Comparison of ENCODE assay signal across 8 mouse cellular contexts in genomic region chr5:113132635-113133041, GRCm38 (mm10). TPM values are rescaled to one million over a fixed set of nuclear protein-coding genes. Genes with fewer than 3 reads are reported as not detected.
DNase-seq lines count a peak whose midpoint lies in the region; ATAC-seq and TF ChIP-seq lines count a peak whose summit lies in the region.

No protein-coding gene starts in this region.

- peaks cover 20% of the 10 kb centered on the region for H3K27me3 ChIP-seq in limb, embryonic 12.5 days
- peaks cover 16% of the 10 kb centered on the region for H3K27me3 ChIP-seq in midbrain, embryonic 13.5 days

- no peaks in the 10 kb centered on the region for H3K9me3 ChIP-seq in limb, embryonic 12.5 days
- no peaks in the 10 kb centered on the region for H3K9me3 ChIP-seq in midbrain, embryonic 13.5 days

- H3K36me3 ChIP-seq in limb, embryonic 12.5 days = no peaks in the 10 kb centered on the region
- H3K36me3 ChIP-seq in midbrain, embryonic 13.5 days = no peaks in the 10 kb centered on the region

- no peak overlapping the region for H3K4me3 ChIP-seq in left cerebral cortex, adult 2 months
- H3K4me3 ChIP-seq in limb, embryonic 12.5 days (replicated peaks) = no peak overlapping the region
- no peak overlapping the region for H3K4me3 ChIP-seq in midbrain, embryonic 13.5 days (replicated peaks)

- intact Hi-C loops in left cerebral cortex, adult 2 months (cut with DNase I) = no loop called here
- intact Hi-C loops in left cerebral cortex, postnatal 36 days (cut with DNase I) = no loop called here

- peaks cover 36% of the 10 kb centered on the region for H3K4me1 ChIP-seq in limb, embryonic 12.5 days (replicated peaks)
- H3K4me1 ChIP-seq in midbrain, embryonic 13.5 days (replicated peaks) = peaks cover 33% of the 10 kb centered on the region

- no peak overlapping the region for H3K4me2 ChIP-seq in limb, embryonic 12.5 days
- no peak overlapping the region for H3K4me2 ChIP-seq in midbrain, embryonic 13.5 days (replicated peaks)

- 70% methylated on average over 13 of the region's 13 CpGs for WGBS in limb, embryonic 12.5 days
- 27% methylated on average over 13 of the region's 13 CpGs for WGBS in midbrain, embryonic 13.5 days

- 0 out of 2 replicates have a peak overlapping the region, but pooled peaks have one; percentile 2 for H3K9ac ChIP-seq in limb, embryonic 12.5 days (replicated peaks)
- H3K9ac ChIP-seq in midbrain, embryonic 13.5 days (replicated peaks) = no peak overlapping the region

- no peak for DNase-seq in left cerebral cortex, adult 2 months (ENCODE audit: extremely low spot score in 1 of 2, low spot score in 2 of 2)
- no peak for DNase-seq in left cerebral cortex, postnatal 36 days (ENCODE audit: low spot score in 2 of 2)
- DNase-seq in urinary bladder, adult 18-20 months (ENCODE audit: low spot score in 2 of 2) = no peak
- no peak for DNase-seq in left cerebral cortex, adult 9 months (ENCODE audit: low spot score in 2 of 2)

- no peak for TF ChIP-seq CTCF in left cerebral cortex, adult 2 months (IDR thresholded peaks at IDR 0.05)

- H3K27ac ChIP-seq in left cerebral cortex, adult 2 months = peak overlapping the region; percentile 53
- H3K27ac ChIP-seq in limb, embryonic 12.5 days = peak overlapping the region; percentile 87
- peak overlapping the region; percentile 78 for H3K27ac ChIP-seq in midbrain, embryonic 13.5 days

- ATAC-seq in hematopoietic stem cell, adult 5-6 weeks (replicated peaks in 1 of 2; ENCODE audit: insufficient read depth in 1 of 2, low FRiP score in 2 of 2, low TSS enrichment in 1 of 2, low read depth in 1 of 2, poor library complexity in 2 of 2, severe bottlenecking in 2 of 2) = peak; percentile 57 to 74
- no peak for ATAC-seq in limb, embryonic 12.5 days (ENCODE audit: insufficient number of reproducible peaks, insufficient read depth, low FRiP score, low TSS enrichment, low read depth)
- ATAC-seq in midbrain, embryonic 13.5 days = no peak
- no peak for ATAC-seq in erythroid progenitor cell, adult 5-6 weeks (replicated peaks; ENCODE audit: low FRiP score, poor library complexity, severe bottlenecking)

RNA-seq across cellular contexts. Expression of gene Crybb3, which starts 51.3 kb away (rescaled TPM):
- 1 to 10 TPM; 1.3 to 1.7 TPM for total RNA-seq in left cerebral cortex, adult 2 months (2021)
- total RNA-seq in left cerebral cortex, postnatal 36 days (2021) = 1 to 10 TPM; 1.1 to 2.4 TPM
- not detected in 2 replicates for total RNA-seq in hematopoietic stem cell, adult 5-6 weeks (2017)
- polyA plus RNA-seq in limb, embryonic 12.5 days (2016; fragmentation: Nextera tagmentation; extraction: Ambion mirVana) = 1.4 TPM in 2 replicates
- 0.27 and 0.42 TPM in 2 replicates for polyA plus RNA-seq in midbrain, embryonic 13.5 days (2015; fragmentation: Nextera tagmentation; extraction: Ambion mirVana)
- total RNA-seq in erythroid progenitor cell, adult 5-6 weeks (2015; ENCODE audit: low replicate concordance) = not detected in 2 replicates
- not detected in 2 replicates for total RNA-seq in erythroid progenitor cell, adult 5-6 weeks (2017; ENCODE audit: low replicate concordance)

Comparison
In these comparisons a context has a peak if more than half of its experiments do, and no peak if none do; other contexts are left out.
1. ATAC-seq: peak in hematopoietic stem cell, adult 5-6 weeks (2 of 2); none in limb, embryonic 12.5 days (single experiment), midbrain, embryonic 13.5 days (single experiment) and erythroid progenitor cell, adult 5-6 weeks (single experiment).
2. Peak in every context shown above with its lines, with median percentiles within 50 percentile points of each other: H3K27ac ChIP-seq.